Mouse (Mus musculus) CD4-positive, CD25-positive, alpha-beta regulatory T cell, adult 4 months (primary cell): ENCODE data around the gene Rhox13. TPM values are rescaled to one million over a fixed set of nuclear protein-coding genes. Genes with fewer than 3 reads are reported as not detected.

Experiments used
- ATAC-seq: one replicate; pipeline ENCODE4 v1.8.0; 2017
- polyA plus RNA-seq, 2 experiments: library from polyadenylated mRNA; unstranded; fragments of 100-300 nt; shearing (Covaris generic); gene quantifications; one replicate each; pipeline ENCODE4 v1.2.1; 2017

The Rhox13 gene
- not detected for polyA plus RNA-seq

- ATAC-seq: no peak
These were observed at the start of gene Rhox13 for GRCm38 (mm10) chrX:38120982-38121381. TSS of gene Rhox13 (plus strand) at chrX:38121219.

- no peak for ATAC-seq
These were observed 36.8 kb upstream of the Rhox13 start for GRCm38 (mm10) chrX:38084226-38084625.

GRCm38 (mm10) chrX:38085041-38085440 is 36.0 kb upstream of the Rhox13 start, which contains the start of gene Rhox11:
TSS of gene Rhox11 (minus strand) at chrX:38085141.
- ATAC-seq: no peak

GRCm38 (mm10) chrX:38110807-38111206 is 10.2 kb upstream of the Rhox13 start, which contains the start of gene Rhox12:
TSS of gene Rhox12 (minus strand) at chrX:38110907.
- no peak for ATAC-seq

- no peak for ATAC-seq
These were observed 459 bp downstream of the Rhox13 start for GRCm38 (mm10) chrX:38121478-38121877.

GRCm38 (mm10) chrX:38159097-38159496 is 38.1 kb downstream of the Rhox13 start:
- ATAC-seq: no peak

- no peak for ATAC-seq
These were observed 44.3 kb downstream of the Rhox13 start for GRCm38 (mm10) chrX:38165315-38165714.

- no peak for ATAC-seq
These were observed 45.0 kb downstream of the Rhox13 start for GRCm38 (mm10) chrX:38166064-38166463.

GRCm38 (mm10) chrX:38166592-38166991 is 45.6 kb downstream of the Rhox13 start:
- no peak for ATAC-seq

Other genes with a start within 250 kb of the Rhox13 start
- gene Rhox8, start 242.3 kb upstream of the Rhox13 start, polyA plus RNA-seq: under 1 TPM in 1 of 2 experiments, not detected in 1; 0.36 TPM
- gene Rhox7b, start 224.0 kb upstream of the Rhox13 start, polyA plus RNA-seq: not detected
- gene Rhox9, start 219.4 kb upstream of the Rhox13 start, polyA plus RNA-seq: not detected
- not detected for gene Btg1-ps1, start 102.4 kb upstream of the Rhox13 start, polyA plus RNA-seq
- not detected for gene Btg1-ps2, start 78.1 kb upstream of the Rhox13 start, polyA plus RNA-seq
- not detected for gene Rhox10, start 54.7 kb upstream of the Rhox13 start, polyA plus RNA-seq
- not detected for gene Rhox11, start 36.1 kb upstream of the Rhox13 start, polyA plus RNA-seq
- not detected for gene Rhox12, start 10.3 kb upstream of the Rhox13 start, polyA plus RNA-seq
- 1 to 10 TPM; 1.0 to 1.1 TPM for gene Zbtb33, start 68.6 kb downstream of the Rhox13 start, polyA plus RNA-seq
- 1 to 10 TPM; 4.3 to 5.8 TPM for gene Tmem255a, start 131.2 kb downstream of the Rhox13 start, polyA plus RNA-seq
- not detected for gene Atp1b4, start 195.0 kb downstream of the Rhox13 start, polyA plus RNA-seq